Mouse (Mus musculus): Measurements from ENCODE around the gene Arhgef12. TPM values are rescaled to one million over a fixed set of nuclear protein-coding genes. Genes with fewer than 3 reads are reported as not detected.
A peak's percentile ranks its signal among the peaks of the same experiment; 100 is the strongest.
"Not testable (repeated sequence)": the region's sequence is repeated elsewhere in the genome, so short reads cannot be mapped to it uniquely, and the experiment has no call there.

Arhgef12 gene
- polyA plus RNA-seq, 1 experiment from 2014 or later: 6.6 TPM

DNA sequence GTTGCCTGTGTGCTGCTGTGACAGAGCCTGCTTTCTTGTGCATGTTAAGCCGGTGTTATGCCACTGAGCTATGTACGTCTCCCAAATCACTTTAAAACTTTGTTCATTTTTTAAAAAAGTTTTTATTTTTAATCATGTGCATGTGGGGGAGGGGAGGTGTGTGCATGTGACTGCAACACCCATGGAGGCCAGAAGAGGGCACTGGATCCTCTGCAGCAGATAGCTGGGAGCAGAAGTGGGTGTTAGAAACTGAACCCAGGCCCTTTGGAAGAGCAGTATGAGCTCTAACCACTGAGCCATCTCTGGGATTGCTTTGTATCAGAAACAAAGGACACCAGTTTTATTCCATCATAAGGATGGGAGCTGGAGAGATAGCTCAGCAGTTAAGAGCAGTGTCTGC is 23.6 kb upstream of the Arhgef12 start:
- Histone ChIP-seq H3K27ac (replicated peaks) (no peak overlapping the region), H3K4me3 (ENCODE audit: low read depth, low read length) (no peak overlapping the region), H3K4me1 (replicated peaks; ENCODE audit: control insufficient read depth, insufficient read depth) (0 out of 2 replicates have a peak, but pooled peaks cover 2% of the 10 kb centered on the region), H3K9ac (ENCODE audit: low read length) (no peak overlapping the region), H3K36me3 (ENCODE audit: control insufficient read depth, insufficient read depth, low read length) (no peaks in the 10 kb centered on the region), H3K27me3 (ENCODE audit: control insufficient read depth, insufficient read depth, low read length) (no peaks in the 10 kb centered on the region), H3K9me3 (ENCODE audit: control insufficient read depth, low read length) (no peaks in the 10 kb centered on the region), H3K4me2 (replicated peaks; ENCODE audit: low read depth) (no peak overlapping the region)
- TF ChIP-seq CTCF (IDR thresholded peaks at IDR 0.05; ENCODE audit: low read depth): peak; percentile 47
- no peak for TF ChIP-seq EP300 (optimal IDR thresholded peaks at IDR 0.05)
- DNase-seq (ENCODE audit: low spot score) (no peak), ATAC-seq (ENCODE audit: low FRiP score, low TSS enrichment) (no peak)
- 94% methylated on average over 2 of the region's 2 CpGs for WGBS

DNA sequence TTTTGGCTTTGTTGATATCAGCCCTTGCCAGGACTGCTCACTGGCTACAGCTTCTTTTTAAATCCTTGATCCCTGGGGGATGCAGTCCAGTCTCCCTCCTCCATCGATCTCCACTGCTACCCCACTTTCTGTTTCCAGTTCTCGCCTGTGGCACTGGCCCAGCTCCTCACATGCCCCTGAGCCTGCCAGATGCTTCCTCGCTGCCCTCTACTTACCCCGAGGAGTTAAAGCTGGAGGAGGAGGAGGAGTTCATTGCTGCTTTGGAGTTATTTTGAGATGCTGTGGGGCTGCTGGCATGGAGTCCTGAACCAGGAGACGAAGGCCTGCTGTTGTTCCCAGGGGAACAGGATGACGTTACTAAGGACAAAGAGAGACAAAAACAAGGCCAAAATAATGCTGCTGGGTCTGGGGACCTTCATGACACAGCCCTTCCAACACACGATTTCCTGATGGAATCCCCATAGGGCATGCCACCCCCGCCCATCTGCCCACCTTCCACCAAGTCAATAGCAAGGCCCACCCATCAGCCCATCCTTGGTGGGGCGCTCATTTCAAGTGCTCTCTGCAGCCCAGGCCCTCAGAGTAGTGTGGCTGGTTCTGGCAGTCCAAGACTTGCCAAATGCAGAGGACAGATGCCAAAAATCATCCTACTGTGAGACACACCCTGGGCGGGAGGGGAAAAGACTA is 20.2 kb upstream of the Arhgef12 start:
- Histone ChIP-seq H3K27me3 (ENCODE audit: control insufficient read depth, insufficient read depth, low read length) (no peaks in the 10 kb centered on the region), H3K9me3 (ENCODE audit: control insufficient read depth, low read length) (no peaks in the 10 kb centered on the region), H3K27ac (replicated peaks) (peak overlapping the region; percentile 65), H3K9ac (ENCODE audit: low read length) (no peak overlapping the region), H3K4me3 (ENCODE audit: low read depth, low read length) (no peak overlapping the region), H3K4me1 (replicated peaks; ENCODE audit: control insufficient read depth, insufficient read depth) (0 out of 2 replicates have a peak, but pooled peaks cover 2% of the 10 kb centered on the region), H3K36me3 (ENCODE audit: control insufficient read depth, insufficient read depth, low read length) (no peaks in the 10 kb centered on the region), H3K4me2 (replicated peaks; ENCODE audit: low read depth) (no peak overlapping the region)
- peak; percentile 55 for ATAC-seq (ENCODE audit: low FRiP score, low TSS enrichment)
- 50% methylated on average over 10 of the region's 10 CpGs for WGBS
- no peak for DNase-seq (ENCODE audit: low spot score)
- TF ChIP-seq CTCF (IDR thresholded peaks at IDR 0.05; ENCODE audit: low read depth): no peak
- TF ChIP-seq EP300 (optimal IDR thresholded peaks at IDR 0.05): no peak

DNA sequence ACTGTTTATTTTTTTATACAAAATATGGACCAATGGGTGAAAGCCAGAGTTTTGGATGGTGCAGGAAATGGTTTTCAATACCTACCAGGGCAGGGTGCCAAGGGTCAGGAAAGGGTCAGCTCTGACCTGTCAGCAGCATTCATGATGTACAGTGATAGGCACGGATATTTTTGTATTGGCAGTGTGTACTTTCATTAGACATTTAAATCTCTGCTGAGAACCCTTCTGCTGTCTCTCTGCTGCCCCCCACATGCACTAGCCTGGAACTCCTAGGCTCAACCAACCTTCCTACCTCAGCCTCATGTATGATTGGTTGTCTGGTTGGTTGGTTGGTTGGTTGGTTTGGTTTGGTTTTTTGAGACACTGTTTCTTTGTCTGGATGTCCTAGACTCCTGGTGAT is 15.3 kb upstream of the Arhgef12 start:
- DNase-seq (ENCODE audit: low spot score) (no peak), ATAC-seq (ENCODE audit: low FRiP score, low TSS enrichment) (no peak)
- Histone ChIP-seq H3K9me3 (ENCODE audit: control insufficient read depth, low read length) (no peaks in the 10 kb centered on the region), H3K4me3 (ENCODE audit: low read depth, low read length) (no peak overlapping the region), H3K27ac (replicated peaks) (no peak overlapping the region), H3K4me1 (replicated peaks; ENCODE audit: control insufficient read depth, insufficient read depth) (no peaks in the 10 kb centered on the region), H3K9ac (ENCODE audit: low read length) (no peak overlapping the region), H3K36me3 (ENCODE audit: control insufficient read depth, insufficient read depth, low read length) (no peaks in the 10 kb centered on the region), H3K27me3 (ENCODE audit: control insufficient read depth, insufficient read depth, low read length) (no peaks in the 10 kb centered on the region), H3K4me2 (replicated peaks; ENCODE audit: low read depth) (no peak overlapping the region)
- TF ChIP-seq EP300 (optimal IDR thresholded peaks at IDR 0.05) (no peak), CTCF (IDR thresholded peaks at IDR 0.05; ENCODE audit: low read depth) (peak; percentile 49)
- WGBS: 29% methylated on average over 1 of the region's 1 CpGs

DNA sequence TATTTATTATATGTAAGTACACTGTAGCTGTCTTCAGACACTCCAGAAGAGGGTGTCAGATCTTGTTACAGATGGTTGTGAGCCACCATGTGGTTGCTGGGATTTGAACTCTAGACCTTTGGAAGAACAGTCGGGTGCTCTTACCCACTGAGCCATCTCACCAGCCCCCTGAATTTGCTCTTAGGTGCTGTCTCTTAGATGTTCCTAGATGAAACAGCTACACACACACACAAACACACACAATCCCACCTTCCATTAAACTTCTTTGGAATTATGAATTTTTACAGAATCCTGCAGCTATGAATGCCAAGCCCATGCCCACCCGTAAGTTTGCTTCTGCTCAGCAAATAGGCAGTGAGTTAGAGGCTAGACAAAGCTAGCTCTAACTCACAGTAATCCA is 14.9 kb upstream of the Arhgef12 start:
- not testable (repeated sequence) for ATAC-seq (ENCODE audit: low FRiP score, low TSS enrichment); H3K9me3 ChIP-seq (ENCODE audit: control insufficient read depth, low read length); H3K9ac ChIP-seq (ENCODE audit: low read length); H3K4me2 ChIP-seq (replicated peaks; ENCODE audit: low read depth); H3K36me3 ChIP-seq (ENCODE audit: control insufficient read depth, insufficient read depth, low read length); H3K27me3 ChIP-seq (ENCODE audit: control insufficient read depth, insufficient read depth, low read length); H3K4me1 ChIP-seq (replicated peaks; ENCODE audit: control insufficient read depth, insufficient read depth); H3K27ac ChIP-seq (replicated peaks); DNase-seq (ENCODE audit: low spot score); H3K4me3 ChIP-seq (ENCODE audit: low read depth, low read length)
- 88% methylated on average over 2 of the region's 2 CpGs for WGBS

GRCm38 (mm10) chr9:43116997-43117336 is 9.9 kb upstream of the Arhgef12 start:
- DNase-seq (ENCODE audit: low spot score) (no peak), ATAC-seq (ENCODE audit: low FRiP score, low TSS enrichment) (no peak)
- Histone ChIP-seq H3K9ac (ENCODE audit: low read length) (no peak overlapping the region), H3K27ac (replicated peaks) (no peak overlapping the region), H3K27me3 (ENCODE audit: control insufficient read depth, insufficient read depth, low read length) (no peaks in the 10 kb centered on the region), H3K9me3 (ENCODE audit: control insufficient read depth, low read length) (no peaks in the 10 kb centered on the region), H3K4me3 (ENCODE audit: low read depth, low read length) (no peak overlapping the region), H3K4me1 (replicated peaks; ENCODE audit: control insufficient read depth, insufficient read depth) (no peaks in the 10 kb centered on the region; the same call in 1 of the 2 replicates), H3K36me3 (ENCODE audit: control insufficient read depth, insufficient read depth, low read length) (no peaks in the 10 kb centered on the region), H3K4me2 (replicated peaks; ENCODE audit: low read depth) (no peak overlapping the region)
- no peak for TF ChIP-seq EP300 (optimal IDR thresholded peaks at IDR 0.05)
- no peak for TF ChIP-seq CTCF (IDR thresholded peaks at IDR 0.05; ENCODE audit: low read depth)
- WGBS: 63% methylated on average over 6 of the region's 6 CpGs

DNA sequence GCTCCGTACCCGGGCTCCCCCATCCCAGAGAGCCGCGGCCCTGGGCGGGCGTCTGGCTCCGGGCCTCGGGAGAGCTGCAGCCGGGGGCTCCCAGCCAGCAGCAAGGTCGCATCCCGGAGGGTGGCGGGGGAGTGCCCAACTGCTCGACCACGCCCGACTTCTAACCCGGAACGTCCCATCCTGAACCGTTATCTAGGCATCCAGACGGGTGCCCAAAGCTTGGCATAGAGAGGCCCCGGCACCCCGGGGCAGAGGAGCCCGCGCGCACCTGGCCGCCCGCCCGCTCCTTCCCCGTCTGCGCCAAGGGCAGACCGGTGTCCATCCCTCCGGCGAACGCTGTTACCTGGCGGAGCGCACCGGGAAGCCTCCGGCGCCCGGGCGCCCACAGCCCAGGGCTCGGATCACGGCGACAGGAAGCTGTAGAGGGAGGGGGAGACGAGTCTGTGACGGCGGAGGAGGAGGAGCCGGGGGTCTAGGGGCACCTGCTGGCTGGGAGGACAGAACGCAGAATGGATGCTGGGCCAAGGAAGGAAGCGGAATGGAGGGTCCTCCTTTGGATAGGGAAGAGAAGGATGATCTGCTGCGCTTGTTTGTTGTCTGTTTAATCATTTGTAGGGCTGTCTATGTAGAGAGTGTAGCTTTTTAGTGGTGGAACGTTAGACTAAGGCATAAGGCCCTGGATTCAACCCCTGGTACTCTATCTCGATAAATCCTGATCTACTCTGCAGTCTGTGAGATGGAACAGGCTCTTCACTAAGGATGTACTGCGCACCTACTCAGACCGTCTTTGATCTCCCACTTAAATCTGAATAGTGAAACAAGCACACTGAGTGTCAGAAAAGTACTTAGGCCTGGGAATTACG is 9.3 kb upstream of the Arhgef12 start, which contains the start of gene Tmem136:
Gene Tmem136, minus strand, starts transcription at position 437 of the 863 bp plus-strand sequence.
- WGBS: 5% methylated on average over 55 of the region's 55 CpGs
- Histone ChIP-seq H3K36me3 (ENCODE audit: control insufficient read depth, insufficient read depth, low read length) (no peaks in the 10 kb centered on the region), H3K4me2 (replicated peaks; ENCODE audit: low read depth) (peak within 1 kb of the TSS; percentile 75), H3K4me3 (ENCODE audit: low read depth, low read length) (peak within 1 kb of the TSS; percentile 60), H3K27ac (replicated peaks) (0 out of 2 replicates have a peak within 1 kb of the TSS, but pooled peaks have one; percentile 45), H3K27me3 (ENCODE audit: control insufficient read depth, insufficient read depth, low read length) (no peaks in the 10 kb centered on the region), H3K9ac (ENCODE audit: low read length) (peak within 1 kb of the TSS; percentile 76), H3K4me1 (replicated peaks; ENCODE audit: control insufficient read depth, insufficient read depth) (no peaks in the 10 kb centered on the region; the same call in 1 of the 2 replicates), H3K9me3 (ENCODE audit: control insufficient read depth, low read length) (no peaks in the 10 kb centered on the region)
- ATAC-seq (ENCODE audit: low FRiP score, low TSS enrichment) (peak; percentile 73), DNase-seq (ENCODE audit: low spot score) (peak; percentile 54)
- no peak for TF ChIP-seq EP300 (optimal IDR thresholded peaks at IDR 0.05)
- TF ChIP-seq CTCF (IDR thresholded peaks at IDR 0.05; ENCODE audit: low read depth): peak; percentile 28; the same call in 1 of the 2 replicates
